Mouse (Mus musculus) left cerebral cortex, adult 8-10 months (tissue): Measurements from ENCODE around the gene Gm2115. TPM values are rescaled to one million over a fixed set of nuclear protein-coding genes. Genes with fewer than 3 reads are reported as not detected.

ENCODE experiments used
- total RNA-seq, 4 experiments: library from RNA; stranded (reverse); gene quantifications; 2 replicates each; pipeline ENCODE4 v1.2.4; 2022

The Gm2115 gene
- total RNA-seq, 4 experiments from 2014 or later = 6.6 to 10.3 (median 7.0) TPM

Other genes starting within 250 kb of the Gm2115 start
- gene Arnt2, start 118.8 kb upstream of the Gm2115 start, total RNA-seq = 100 to 1,000 TPM; 205 to 240 (median 236) TPM
- 10 to 100 TPM; 23.7 to 27.6 (median 26.1) TPM for gene Fah, start 77.8 kb downstream of the Gm2115 start, total RNA-seq
- gene Zfand6, start 161.0 kb downstream of the Gm2115 start, total RNA-seq = 10 to 100 TPM; 59.2 to 83.4 (median 70.9) TPM